Mouse (Mus musculus) lung, adult 2 months (tissue): ENCODE data around the gene Ccdc92b.

Source experiments
- CTCF ChIP-seq: fragments of 200-500 bp; IDR thresholded peaks from 2 replicates; pipeline ENCODE4 v1.5.1; 2011; ENCODE audit warnings: mild to moderate bottlenecking, low read length, control low read depth; ENCODE audit not compliant: insufficient read depth
- POLR2A ChIP-seq: fragments of 200-500 bp; IDR thresholded peaks from 2 replicates; pipeline ENCODE4 v1.6.1; 2011; ENCODE audit warnings: low read depth, mild to moderate bottlenecking, control low read depth, low read length, borderline replicate concordance; ENCODE audit errors: extremely low read depth

- TF ChIP-seq CTCF (no peak), POLR2A (no peak)
These were observed 22.0 kb upstream of the Ccdc92b start for GRCm38 (mm10) chr11:74597283-74597989.
